Mouse (Mus musculus) cerebellum, postnatal 10 days (tissue): ENCODE measurements at regions not wholly inside any gene's neighbourhood (a gene's known extent, or its start where the extent isn't known, plus 50 kb on each side); places are given as distances from the start of the nearest gene placed in this dataset.

Experiments used
- DNase-seq, 2 experiments: peaks; one replicate each; pipeline ENCODE4 v3.0.0; 2021; ENCODE audit warnings: mixed read lengths in 2 of 2

GRCm38 (mm10) chr8:44656031-44656430, 279.2 kb upstream of the Fat1 start:
- DNase-seq, result no peak

GRCm38 (mm10) chr8:44656470-44656869, 278.8 kb upstream of the Fat1 start:
- DNase-seq, result no peak

GRCm38 (mm10) chr8:44661696-44662095, 273.6 kb upstream of the Fat1 start:
- DNase-seq, result peak; percentile 14 to 17

GRCm38 (mm10) chr8:44687126-44687525, 248.1 kb upstream of the Fat1 start:
- DNase-seq, result no peak

- peak; percentile 76 to 79 for DNase-seq
These were observed 245.2 kb upstream of the Fat1 start for GRCm38 (mm10) chr8:44689837-44690592.

GRCm38 (mm10) chr8:44690593-44690950, 244.7 kb upstream of the Fat1 start:
- DNase-seq, result peak; percentile 80 to 83

- peak; percentile 88 to 91 for DNase-seq
These were observed 244.1 kb upstream of the Fat1 start for GRCm38 (mm10) chr8:44691140-44691539.

- DNase-seq, result peak; percentile 16 to 39
These were observed 243.1 kb upstream of the Fat1 start for GRCm38 (mm10) chr8:44692036-44692688.

GRCm38 (mm10) chr8:44694861-44695260, 240.4 kb upstream of the Fat1 start:
- DNase-seq, result peak; percentile 30 to 33

GRCm38 (mm10) chr8:44696066-44696853, 239.0 kb upstream of the Fat1 start:
- peak; percentile 86 for DNase-seq

GRCm38 (mm10) chr8:44699384-44700105, 235.7 kb upstream of the Fat1 start:
- peak; percentile 23 to 26 for DNase-seq

GRCm38 (mm10) chr8:44704595-44705265, 230.5 kb upstream of the Fat1 start:
- no peak for DNase-seq

GRCm38 (mm10) chr8:44708659-44709170, 226.5 kb upstream of the Fat1 start:
- DNase-seq, result no peak

GRCm38 (mm10) chr8:44709171-44709940, 225.9 kb upstream of the Fat1 start:
- no peak for DNase-seq

- no peak for DNase-seq
These were observed 200.7 kb upstream of the Fat1 start for GRCm38 (mm10) chr8:44734577-44734976.

GRCm38 (mm10) chr8:44735801-44736200, 199.4 kb upstream of the Fat1 start:
- peak; percentile 66 to 69 for DNase-seq

- DNase-seq, result no peak
These were observed 191.9 kb upstream of the Fat1 start for GRCm38 (mm10) chr8:44743353-44743752.

- no peak for DNase-seq
These were observed 190.1 kb upstream of the Fat1 start for GRCm38 (mm10) chr8:44744991-44745658.

- peak; percentile 16 to 46 for DNase-seq
These were observed 176.5 kb upstream of the Fat1 start for GRCm38 (mm10) chr8:44758727-44759126.

GRCm38 (mm10) chr8:44762731-44763130, 172.5 kb upstream of the Fat1 start:
- DNase-seq, result no peak

GRCm38 (mm10) chr8:44765194-44765593, 170.1 kb upstream of the Fat1 start:
- DNase-seq, result no peak
